Mouse (Mus musculus): Measurements from ENCODE around the gene 1700017B05Rik.
"Not testable (repeated sequence)": the region's sequence is repeated elsewhere in the genome, so short reads cannot be mapped to it uniquely, and the experiment has no call there.

Gene 1700017B05Rik

GRCm38 (mm10) chr9:57212448-57213222 lies 49.8 kb downstream of the 1700017B05Rik start:
- no peak for DNase-seq

GRCm38 (mm10) chr9:57209316-57209715 lies 53.1 kb downstream of the 1700017B05Rik start:
- DNase-seq = peak; percentile 22 to 43

- no peak for DNase-seq
Measured at GRCm38 (mm10) chr9:57206896-57207295, 55.5 kb downstream of the 1700017B05Rik start.

- DNase-seq = not testable (repeated sequence)
Measured at GRCm38 (mm10) chr9:57203571-57203970, 58.8 kb downstream of the 1700017B05Rik start.
